Mouse (Mus musculus): ENCODE results near the gene Stk38.

The Stk38 gene

DNA sequence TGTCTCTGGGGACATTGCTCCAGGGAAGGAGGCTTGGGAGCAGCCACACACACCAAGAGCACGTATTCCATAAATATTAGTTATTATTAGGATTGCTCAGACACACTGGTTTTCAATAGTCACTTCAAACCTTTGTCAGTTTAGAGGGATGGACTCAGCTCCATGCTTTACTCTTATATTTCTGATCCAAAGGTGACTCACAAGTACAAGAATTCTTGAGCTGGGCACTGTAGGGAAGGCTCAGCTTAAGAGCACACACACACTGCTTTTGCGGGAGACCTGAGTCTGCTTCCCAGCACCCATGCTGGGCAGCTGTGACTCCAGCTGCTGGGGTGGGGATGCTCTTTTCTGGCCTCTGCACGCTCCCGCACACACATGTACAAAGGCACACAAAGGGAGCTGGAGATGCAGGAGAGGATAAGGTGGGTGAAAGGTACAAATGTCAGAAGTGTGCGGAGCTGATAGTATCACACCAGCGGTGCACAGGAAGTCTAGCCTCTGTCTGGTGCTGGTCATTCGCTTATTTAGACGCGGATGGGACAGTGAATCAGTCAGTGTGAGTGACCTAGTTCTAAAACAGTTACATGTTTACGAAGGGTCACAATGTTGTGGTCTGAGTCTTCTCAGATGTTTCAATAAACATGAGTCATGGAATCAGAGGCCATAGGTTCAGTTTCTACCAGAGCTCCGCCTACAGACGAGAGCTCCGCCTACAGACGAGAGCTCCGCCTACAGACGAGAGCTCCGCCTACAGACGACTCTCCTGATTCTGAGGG, 76.2 kb downstream of the Stk38 start:
- no peak for TF ChIP-seq GATA4 (IDR thresholded peaks at IDR 0.05; ENCODE audit: insufficient replicate concordance, low read length)

DNA sequence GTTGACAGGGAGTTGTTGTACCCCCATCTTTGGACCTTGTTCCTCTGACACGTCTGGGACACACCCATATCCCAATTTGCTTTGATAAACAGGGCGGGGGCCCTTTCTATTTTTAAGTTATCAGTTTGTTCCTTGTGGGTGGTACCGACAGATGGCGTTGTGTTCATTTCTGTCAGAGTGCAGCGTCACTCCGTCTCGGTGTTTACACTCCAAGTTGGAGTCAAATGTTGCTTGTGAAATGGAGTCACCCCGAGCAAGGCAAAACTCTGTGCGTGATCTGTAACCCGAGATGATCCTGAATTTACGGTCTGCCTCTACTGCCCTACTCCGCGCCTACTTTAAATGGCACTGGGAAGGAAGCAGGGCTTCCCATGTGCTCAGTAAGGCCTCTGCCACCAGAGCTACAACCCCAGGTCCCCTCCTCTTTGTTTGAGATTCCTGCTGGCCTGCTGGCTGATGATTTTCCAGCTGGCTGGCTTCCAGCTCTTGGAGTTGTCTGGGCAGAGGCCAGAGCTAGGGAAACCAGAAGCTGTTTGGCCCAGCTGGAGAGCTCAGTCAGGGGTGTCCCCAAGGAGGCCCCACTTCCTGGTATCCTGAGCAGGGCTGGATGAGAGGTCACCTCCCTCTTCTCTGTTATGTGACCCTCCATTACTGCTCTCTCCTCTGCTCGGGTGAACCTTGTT, 77.3 kb downstream of the Stk38 start:
- peak; percentile 8; the same call in 1 of the 2 replicates for TF ChIP-seq GATA4 (IDR thresholded peaks at IDR 0.05; ENCODE audit: insufficient replicate concordance, low read length)

DNA sequence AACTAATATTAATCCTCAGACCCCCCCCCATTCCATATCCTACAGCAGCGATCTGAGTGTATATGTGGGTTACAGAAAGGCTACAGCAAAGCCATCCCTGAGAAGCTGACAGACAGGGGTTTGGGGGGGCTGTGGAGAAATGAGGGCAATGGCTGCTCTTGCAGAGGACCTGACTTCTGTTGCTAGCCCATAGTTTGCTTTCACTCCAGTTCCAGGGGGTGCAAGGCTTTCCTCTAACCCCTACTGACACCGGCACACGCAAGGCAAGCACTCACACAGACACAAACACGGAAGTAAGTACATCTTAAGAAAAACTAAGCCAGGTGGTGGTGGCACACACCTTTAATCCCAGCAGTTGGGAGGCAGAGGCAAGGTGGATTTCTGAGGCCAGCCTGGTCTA, 78.4 kb downstream of the Stk38 start:
- no peak for TF ChIP-seq GATA4 (IDR thresholded peaks at IDR 0.05; ENCODE audit: insufficient replicate concordance, low read length)

GRCm38 (mm10) chr17:28928004-28928403, 79.8 kb downstream of the Stk38 start:
- TF ChIP-seq GATA4 (IDR thresholded peaks at IDR 0.05; ENCODE audit: insufficient replicate concordance, low read length) = no peak

GRCm38 (mm10) chr17:28926866-28927635, 80.7 kb downstream of the Stk38 start:
- no peak for TF ChIP-seq GATA4 (IDR thresholded peaks at IDR 0.05; ENCODE audit: insufficient replicate concordance, low read length)

DNA sequence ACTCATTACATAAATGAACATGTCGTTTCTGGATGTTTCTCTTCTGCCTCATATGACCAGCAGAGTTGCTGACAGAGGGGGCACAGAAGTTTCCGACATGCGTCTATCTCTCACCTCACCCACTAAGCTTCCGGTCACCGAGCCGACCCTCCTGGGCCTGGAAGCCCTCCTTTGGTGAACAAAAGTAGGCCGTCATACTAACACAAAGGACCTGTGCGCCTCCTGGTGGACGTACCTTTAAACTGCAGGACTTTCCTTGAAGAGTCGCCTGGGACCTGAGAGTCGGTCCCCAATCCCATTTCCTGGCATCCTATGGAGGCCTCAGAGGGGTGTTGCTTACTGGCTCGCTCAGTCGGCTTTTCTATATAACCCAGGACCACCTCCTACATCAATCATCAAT, 81.4 kb downstream of the Stk38 start:
- no peak for TF ChIP-seq GATA4 (IDR thresholded peaks at IDR 0.05; ENCODE audit: insufficient replicate concordance, low read length)

- no peak for TF ChIP-seq GATA4 (IDR thresholded peaks at IDR 0.05; ENCODE audit: insufficient replicate concordance, low read length)
These were observed 82.7 kb downstream of the Stk38 start for GRCm38 (mm10) chr17:28924957-28925595.

GRCm38 (mm10) chr17:28922096-28922495, 85.7 kb downstream of the Stk38 start:
- TF ChIP-seq GATA4 (IDR thresholded peaks at IDR 0.05; ENCODE audit: insufficient replicate concordance, low read length) = no peak

DNA sequence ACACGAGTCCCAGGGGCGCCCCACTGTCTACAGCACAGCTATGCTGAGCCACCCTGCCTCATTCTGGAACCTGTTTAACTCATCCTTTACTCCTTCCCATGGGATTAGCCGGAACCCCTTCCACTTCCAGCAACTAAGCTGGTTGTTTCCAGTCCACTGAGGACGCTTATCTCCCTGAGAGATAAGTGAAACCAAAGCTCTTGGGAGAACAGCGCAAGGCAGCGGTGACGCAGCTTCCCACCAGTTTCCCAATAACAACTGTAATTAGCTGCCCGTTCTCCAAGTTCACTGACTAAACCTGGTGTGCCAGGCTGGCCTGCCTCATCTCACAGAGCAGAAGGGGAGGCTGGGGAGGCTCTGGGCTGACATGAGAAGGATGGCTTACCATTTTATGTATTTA, 86.7 kb downstream of the Stk38 start:
- peak; percentile 55; the same call in 1 of the 2 replicates for TF ChIP-seq GATA4 (IDR thresholded peaks at IDR 0.05; ENCODE audit: insufficient replicate concordance, low read length)
